Mouse (Mus musculus) adrenal gland, postnatal 36 days (tissue): ENCODE measurements around the gene Cdk5rap1. TPM values are rescaled to one million over a fixed set of nuclear protein-coding genes. Genes with fewer than 3 reads are reported as not detected.

Experiments
- total RNA-seq, 2 experiments: library from RNA; stranded (reverse); gene quantifications; 2 replicates each; pipeline ENCODE4 v1.2.3; 2021

Gene Cdk5rap1
- total RNA-seq, 2 experiments from 2014 or later: 11.0 to 13.9 TPM

Other genes starting within 250 kb of the Cdk5rap1 start
- not detected for gene Bpifa3, start 242.7 kb downstream of the Cdk5rap1 start, total RNA-seq
- gene Bpifa1, start 230.1 kb downstream of the Cdk5rap1 start, total RNA-seq: not detected
- gene Bpifa5, start 210.4 kb downstream of the Cdk5rap1 start, total RNA-seq: not detected
- not detected for gene Bpifb1, start 182.2 kb downstream of the Cdk5rap1 start, total RNA-seq
- gene Bpifb5, start 149.3 kb downstream of the Cdk5rap1 start, total RNA-seq: under 1 TPM; 0.23 TPM
- not detected for gene Bpifb9a, start 115.2 kb downstream of the Cdk5rap1 start, total RNA-seq
- not detected for gene Bpifb9b, start 65.8 kb downstream of the Cdk5rap1 start, total RNA-seq
- gene Snta1, start 35.1 kb upstream of the Cdk5rap1 start, total RNA-seq: 10 to 100 TPM; 22.1 to 26.5 TPM
- gene Cbfa2t2, start 63.5 kb upstream of the Cdk5rap1 start, total RNA-seq: 10 to 100 TPM; 30.7 to 40.9 TPM
- under 1 TPM in 1 of 2 experiments, not detected in 1; 0.43 TPM for gene 1700003F12Rik, start 174.1 kb upstream of the Cdk5rap1 start, total RNA-seq
- not detected for gene Actl10, start 178.8 kb upstream of the Cdk5rap1 start, total RNA-seq
- gene Necab3, start 185.9 kb upstream of the Cdk5rap1 start, total RNA-seq: 1 to 10 TPM; 1.1 to 1.5 TPM
- 1 to 10 TPM; 8.7 to 9.6 TPM for gene E2f1, start 196.9 kb upstream of the Cdk5rap1 start, total RNA-seq
- gene Pxmp4, start 230.7 kb upstream of the Cdk5rap1 start, total RNA-seq: 10 to 100 TPM; 30.9 to 35.7 TPM
- gene Zfp341, start 240.3 kb upstream of the Cdk5rap1 start, total RNA-seq: 1 to 10 TPM; 2.6 to 3.0 TPM
- under 1 TPM in 1 of 2 experiments, not detected in 1; 0.63 TPM for gene 4930519P11Rik, start 240.4 kb upstream of the Cdk5rap1 start, total RNA-seq